Mouse (Mus musculus) liver, adult 2 months (tissue): ENCODE measurements around the gene Sgf29. TPM values are rescaled to one million over a fixed set of nuclear protein-coding genes. Genes with fewer than 3 reads are reported as not detected.

Experiments
- DNase-seq: peaks from one replicate; pipeline ENCODE4 v3.0.0-alpha.2; 2011; ENCODE audit warnings: low read depth, low spot score; ENCODE audit errors: extremely low read depth
- H3K27ac ChIP-seq: fragments of 200-500 bp; replicated peaks from 2 replicates; pipeline ENCODE4 v1.5.1; 2012; ENCODE audit warnings: low read depth, mild to moderate bottlenecking, control low read depth, inconsistent platforms, low read length; ENCODE audit not compliant: insufficient read depth
- H3K27me3 ChIP-seq: fragments of 200-500 bp; 2 replicates; pipeline ENCODE4 v1.6.1; 2012; ENCODE audit warnings: mild to moderate bottlenecking, moderate library complexity, low read length, inconsistent platforms; ENCODE audit not compliant: control insufficient read depth, insufficient read depth
- H3K36me3 ChIP-seq: fragments of 200-500 bp; 2 replicates; pipeline ENCODE4 v1.6.1; 2012; ENCODE audit warnings: low read length, inconsistent platforms; ENCODE audit not compliant: control insufficient read depth, insufficient read depth
- H3K4me1 ChIP-seq: fragments of 200-500 bp; 2 replicates; pipeline ENCODE4 v1.6.1; 2011; ENCODE audit warnings: low read length; ENCODE audit not compliant: control insufficient read depth, insufficient read depth
- H3K4me3 ChIP-seq: fragments of 200-500 bp; 2 replicates; pipeline ENCODE4 v1.5.1; 2011; ENCODE audit warnings: low read depth, mild to moderate bottlenecking, control low read depth, low read length, moderate library complexity; ENCODE audit not compliant: insufficient read depth
- H3K79me2 ChIP-seq: fragments of 200-500 bp; 2 replicates; pipeline ENCODE4 v1.6.1; 2012; ENCODE audit warnings: inconsistent platforms, mild to moderate bottlenecking, low read length, moderate library complexity; ENCODE audit not compliant: control insufficient read depth, insufficient read depth
- H3K9ac ChIP-seq: fragments of 200-500 bp; 2 replicates; pipeline ENCODE4 v1.6.1; 2012; ENCODE audit warnings: low read depth, mild to moderate bottlenecking, control low read depth, inconsistent platforms, low read length
- CTCF ChIP-seq: fragments of 200-500 bp; IDR thresholded peaks from 2 replicates; pipeline ENCODE4 v1.5.1; 2011; ENCODE audit warnings: low read depth, low read length, control low read depth
- POLR2A ChIP-seq: fragments of 200-500 bp; IDR thresholded peaks from 2 replicates; pipeline ENCODE4 v1.6.1; 2011; ENCODE audit warnings: low read length, control low read depth; ENCODE audit not compliant: insufficient read depth; ENCODE audit errors: extremely low read depth
- WGBS: fragments of 180-500 bp; shearing (Covaris S2); methylation state at CpG from one replicate; pipeline ENCODE4 v1.1.7; 2018; 5-methylcytosine and 5-hydroxymethylcytosine counted together
- polyA plus RNA-seq: library from polyadenylated mRNA; depleted of rRNA; stranded (reverse); fragments of >200 nt; gene quantifications from 2 replicates; pipeline ENCODE4 v1.2.3, GENCODE M21; 2012
- total RNA-seq: library from RNA; depleted of rRNA; stranded (reverse); fragments of >200 nt; gene quantifications from 2 replicates; pipeline ENCODE4 v1.2.3, GENCODE M21; 2014

Gene Sgf29
- total and polyA plus RNA-seq, 2 experiments, result 7.7 to 54.2 TPM

- DNase-seq, result peak; percentile 68
- Histone ChIP-seq H3K27me3 (no peaks in the 10 kb centered on the region), H3K4me1 (peaks cover 16% of the 10 kb centered on the region), H3K9ac (no peak overlapping the region), H3K4me3 (no peak overlapping the region), H3K79me2 (no peaks in the 10 kb centered on the region; the same call in 1 of the 2 replicates), H3K27ac (no peak overlapping the region), H3K36me3 (peaks cover 33% of the 10 kb centered on the region)
- WGBS, result 40% methylated on average over 3 of the region's 3 CpGs
- TF ChIP-seq POLR2A, result no peak
- no peak for TF ChIP-seq CTCF
Measured at GRCm38 (mm10) chr7:126670152-126670551, 21.0 kb downstream of the Sgf29 start.

GRCm38 (mm10) chr7:126672111-126672510 lies 23.0 kb downstream of the Sgf29 start:
- peaks cover 25% of the 10 kb centered on the region for H3K36me3 ChIP-seq

DNA sequence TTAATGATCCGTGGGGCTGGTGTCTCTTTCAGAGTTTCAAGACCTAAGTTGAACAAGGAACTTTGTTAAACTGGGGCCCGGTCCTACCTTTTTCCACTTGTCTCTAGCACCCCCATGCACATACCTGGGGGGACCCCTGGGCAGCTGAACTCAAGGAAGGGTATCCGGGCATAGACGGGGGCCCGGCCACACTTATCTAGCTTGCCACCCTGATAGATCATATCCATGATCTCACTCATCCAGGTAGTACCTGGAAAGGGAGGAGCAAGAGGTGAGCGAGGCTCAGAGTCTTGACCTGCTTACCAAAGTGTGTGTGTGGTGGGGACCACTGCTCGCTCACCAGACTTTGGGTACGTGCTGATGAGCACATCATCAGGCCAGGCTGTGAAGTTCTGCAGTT lies 26.0 kb downstream of the Sgf29 start:
- Histone ChIP-seq H3K27me3 (no peaks in the 10 kb centered on the region), H3K4me3 (peak overlapping the region; percentile 65), H3K36me3 (peaks cover 25% of the 10 kb centered on the region), H3K79me2 (no peaks in the 10 kb centered on the region; the same call in 1 of the 2 replicates), H3K9ac (peak overlapping the region; percentile 68), H3K27ac (peak overlapping the region; percentile 98), H3K4me1 (peaks cover 32% of the 10 kb centered on the region)
- DNase-seq, result no peak
- 68% methylated on average over 8 of the region's 8 CpGs for WGBS
- TF ChIP-seq POLR2A (no peak), CTCF (no peak)

More at GRCm38 (mm10) chr7:126672111-126672510, 23.0 kb downstream of the Sgf29 start:
- no peaks in the 10 kb centered on the region; the same call in 1 of the 2 replicates for H3K79me2 ChIP-seq
- H3K27ac ChIP-seq, result no peak overlapping the region
- TF ChIP-seq POLR2A (no peak), CTCF (no peak)
- 97% methylated on average over 9 of the region's 9 CpGs for WGBS
- H3K4me1 ChIP-seq, result peaks cover 25% of the 10 kb centered on the region
- H3K4me3 ChIP-seq, result no peak overlapping the region
- no peak overlapping the region for H3K9ac ChIP-seq
- no peak for DNase-seq
- H3K27me3 ChIP-seq, result no peaks in the 10 kb centered on the region

DNA sequence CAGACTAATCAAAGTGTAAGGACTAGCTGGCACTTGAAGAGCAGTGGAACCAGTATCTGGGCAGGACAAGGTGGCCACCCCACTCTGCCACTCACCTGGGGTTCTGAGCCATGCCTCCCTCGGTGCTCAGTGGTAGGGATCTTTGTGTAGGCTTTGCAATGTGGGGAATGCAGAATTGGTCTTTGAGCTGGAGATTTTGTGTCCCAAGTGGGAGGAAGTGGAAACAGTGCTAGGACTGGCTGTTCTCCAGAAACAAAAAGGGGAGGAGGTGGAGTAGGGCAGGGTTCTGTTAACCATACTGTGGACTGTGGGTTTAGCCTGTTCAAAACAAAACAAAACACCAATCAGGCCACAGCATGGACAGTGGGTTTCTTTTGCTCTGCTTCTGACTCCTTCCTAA lies 27.1 kb downstream of the Sgf29 start, which contains the start of gene Sult1a1:
Sult1a1 (minus strand) TSS at position 226 of the 400 bp plus-strand sequence.
- Histone ChIP-seq H3K79me2 (no peaks in the 10 kb centered on the region; the same call in 1 of the 2 replicates), H3K4me3 (peak within 1 kb of the TSS; percentile 65), H3K27me3 (no peaks in the 10 kb centered on the region), H3K27ac (peak within 1 kb of the TSS; percentile 98), H3K36me3 (peaks cover 25% of the 10 kb centered on the region), H3K9ac (peak within 1 kb of the TSS; percentile 91), H3K4me1 (peaks cover 38% of the 10 kb centered on the region)
- peak; percentile 96 for DNase-seq
- 0% methylated on average over 1 of the region's 1 CpGs for WGBS
- TF ChIP-seq CTCF (no peak), POLR2A (peak; percentile 55; the same call in 1 of the 2 replicates)

GRCm38 (mm10) chr7:126676631-126677220 lies 27.6 kb downstream of the Sgf29 start:
- Histone ChIP-seq H3K36me3 (peaks cover 23% of the 10 kb centered on the region), H3K79me2 (no peaks in the 10 kb centered on the region; the same call in 1 of the 2 replicates), H3K4me3 (no peak overlapping the region), H3K4me1 (peaks cover 40% of the 10 kb centered on the region), H3K9ac (peak overlapping the region; percentile 23), H3K27me3 (no peaks in the 10 kb centered on the region), H3K27ac (peak overlapping the region; percentile 98)
- WGBS, result 14% methylated on average over 4 of the region's 4 CpGs
- DNase-seq, result no peak
- TF ChIP-seq CTCF, result no peak
- TF ChIP-seq POLR2A, result no peak
